Mouse (Mus musculus) megakaryocyte, embryonic 14.5 days (primary cell): Measurements from ENCODE around the gene Slc12a4.

Source experiments
- FLI1 ChIP-seq: IDR thresholded peaks from 2 replicates; pipeline ENCODE4 v1.6.1; 2012; ENCODE audit warnings: low read length, inconsistent platforms, mixed read lengths
- GATA1 ChIP-seq: IDR thresholded peaks from 3 replicates; pipeline ENCODE4 v1.6.1; 2012; ENCODE audit warnings: mixed read lengths, low read length, inconsistent platforms, borderline replicate concordance

DNA sequence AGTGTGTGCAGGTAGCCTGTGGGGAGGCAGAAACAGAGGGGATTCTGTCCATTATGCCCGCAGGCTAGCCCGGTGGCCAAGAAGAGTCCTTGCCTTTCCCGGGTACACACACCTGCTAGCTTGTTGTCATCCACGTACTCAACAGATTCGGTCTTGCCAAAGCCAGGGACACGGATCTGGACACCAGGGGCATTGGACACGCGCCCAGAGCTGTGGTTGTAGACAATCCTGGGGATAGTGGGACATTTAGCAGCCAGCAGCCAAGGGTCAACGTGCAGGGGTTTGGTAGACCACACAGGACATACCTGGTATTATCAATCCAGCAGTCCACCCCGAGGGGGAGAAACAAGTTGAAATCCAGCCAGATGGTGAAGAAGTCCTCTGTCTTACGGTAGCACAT, 23.9 kb downstream of the Slc12a4 start:
- TF ChIP-seq GATA1: no peak
- no peak for TF ChIP-seq FLI1
